Mouse (Mus musculus): ENCODE measurements around the gene Acvr2b.
"Not testable (repeated sequence)": the region's sequence is repeated elsewhere in the genome, so short reads cannot be mapped to it uniquely, and the experiment has no call there.

The Acvr2b gene

GRCm38 (mm10) chr9:119401801-119402214, at the start of gene Acvr2b:
Acvr2b (plus strand) TSS chr9:119402118.
- peak; percentile 90 for DNase-seq (ENCODE audit: low spot score)

GRCm38 (mm10) chr9:119353926-119354325, 48.0 kb upstream of the Acvr2b start:
- DNase-seq (ENCODE audit: low spot score), result no peak

- no peak for DNase-seq (ENCODE audit: low spot score)
Measured at GRCm38 (mm10) chr9:119355943-119356342, 46.0 kb upstream of the Acvr2b start.

- peak; percentile 80 for DNase-seq (ENCODE audit: low spot score)
Measured at GRCm38 (mm10) chr9:119357331-119358057, 44.4 kb upstream of the Acvr2b start, which contains the start of gene Xylb. Xylb (plus strand) TSS chr9:119357381.

- no peak for DNase-seq (ENCODE audit: low spot score)
Measured at GRCm38 (mm10) chr9:119358058-119358429, 43.9 kb upstream of the Acvr2b start.

GRCm38 (mm10) chr9:119361416-119361815, 40.5 kb upstream of the Acvr2b start:
- DNase-seq (ENCODE audit: low spot score), result no peak

DNA sequence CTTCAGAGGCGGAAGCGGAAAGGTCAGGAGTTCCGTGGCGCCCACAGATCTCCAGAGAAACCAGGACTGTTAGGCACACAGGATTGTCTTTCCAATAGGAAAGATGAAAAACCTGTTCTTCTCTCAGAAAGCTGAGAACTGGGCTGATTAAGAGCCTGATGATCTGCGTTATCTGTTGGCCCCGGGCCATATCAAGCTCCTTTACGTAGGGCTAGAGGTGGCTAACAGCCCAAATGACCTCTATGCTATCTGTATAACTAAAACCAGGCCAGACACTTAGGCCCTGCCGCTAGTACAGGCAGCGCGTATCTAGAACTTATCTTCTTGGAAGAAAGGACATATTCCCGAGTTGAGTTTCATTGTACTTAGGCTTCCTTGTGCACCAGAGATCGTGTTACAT, 38.7 kb upstream of the Acvr2b start:
- no peak for DNase-seq (ENCODE audit: low spot score)

- no peak for DNase-seq (ENCODE audit: low spot score)
Measured at GRCm38 (mm10) chr9:119365284-119365683, 36.6 kb upstream of the Acvr2b start, which contains the start of gene Slc22a14. Slc22a14 (minus strand) TSS chr9:119365553.

DNA sequence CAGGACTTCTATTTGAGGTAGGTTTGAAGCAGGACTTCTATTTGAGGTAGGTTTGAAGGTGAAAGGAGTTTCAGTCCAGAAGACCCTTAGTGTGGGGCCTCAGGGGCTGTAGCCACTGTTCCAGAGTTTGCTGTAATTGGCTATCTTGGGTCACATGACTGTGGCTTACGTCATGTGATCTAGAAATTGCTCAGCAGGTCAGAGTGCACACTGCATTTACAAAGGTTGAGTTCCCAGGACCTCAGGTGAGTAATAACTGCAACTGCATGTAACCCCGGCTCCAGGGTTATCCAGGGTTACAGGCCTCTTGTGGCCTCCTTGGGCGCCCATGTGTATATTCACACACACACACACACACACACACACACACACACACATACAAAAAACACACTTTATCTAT, 33.6 kb upstream of the Acvr2b start:
- no peak for DNase-seq (ENCODE audit: low spot score)

DNA sequence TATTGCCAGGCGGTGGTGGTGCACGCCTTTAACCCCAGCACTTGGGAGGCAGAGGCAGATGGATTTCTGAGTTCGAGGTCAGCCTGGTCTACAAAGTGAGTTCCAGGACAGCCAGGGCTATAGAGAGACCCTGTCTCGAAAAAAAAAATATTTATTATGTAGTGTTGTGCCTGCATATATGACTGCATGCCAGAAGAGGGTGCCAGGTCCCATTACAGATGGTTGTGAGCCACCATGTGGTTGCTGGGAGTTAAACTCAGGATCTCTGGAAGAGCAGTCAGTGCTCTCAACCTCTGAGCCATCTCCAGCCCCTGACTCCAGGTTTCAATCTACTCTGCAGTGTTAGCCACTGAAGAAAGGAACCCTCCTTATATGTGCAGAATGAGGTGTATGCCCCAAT, 31.1 kb upstream of the Acvr2b start:
- DNase-seq (ENCODE audit: low spot score), result not testable (repeated sequence)

DNA sequence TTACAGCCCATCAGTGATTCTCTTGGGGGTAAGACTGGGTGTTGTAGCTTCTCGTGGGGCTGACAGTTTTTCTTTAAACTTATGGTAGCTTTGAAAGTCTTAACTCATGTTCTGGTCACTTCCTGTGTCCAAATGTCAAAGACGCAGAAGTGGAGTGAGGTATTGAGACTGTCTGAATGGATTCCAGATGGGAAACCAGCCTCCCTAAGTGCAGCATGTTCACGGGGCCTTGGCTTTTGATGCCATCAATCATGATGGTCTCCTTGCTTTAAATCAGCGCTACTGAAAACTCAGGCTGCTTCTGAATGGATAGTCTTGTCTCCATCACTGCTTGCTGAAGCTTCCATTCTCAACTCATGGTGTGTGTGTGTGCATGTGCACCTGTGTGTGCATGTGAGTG, 30.7 kb upstream of the Acvr2b start:
- DNase-seq (ENCODE audit: low spot score), result no peak

GRCm38 (mm10) chr9:119375008-119375407, 26.9 kb upstream of the Acvr2b start:
- DNase-seq (ENCODE audit: low spot score), result no peak

- DNase-seq (ENCODE audit: low spot score), result no peak
Measured at GRCm38 (mm10) chr9:119375556-119375955, 26.4 kb upstream of the Acvr2b start.

GRCm38 (mm10) chr9:119378231-119378630, 23.7 kb upstream of the Acvr2b start:
- no peak for DNase-seq (ENCODE audit: low spot score)

GRCm38 (mm10) chr9:119382603-119383002, 19.3 kb upstream of the Acvr2b start:
- DNase-seq (ENCODE audit: low spot score), result no peak

DNA sequence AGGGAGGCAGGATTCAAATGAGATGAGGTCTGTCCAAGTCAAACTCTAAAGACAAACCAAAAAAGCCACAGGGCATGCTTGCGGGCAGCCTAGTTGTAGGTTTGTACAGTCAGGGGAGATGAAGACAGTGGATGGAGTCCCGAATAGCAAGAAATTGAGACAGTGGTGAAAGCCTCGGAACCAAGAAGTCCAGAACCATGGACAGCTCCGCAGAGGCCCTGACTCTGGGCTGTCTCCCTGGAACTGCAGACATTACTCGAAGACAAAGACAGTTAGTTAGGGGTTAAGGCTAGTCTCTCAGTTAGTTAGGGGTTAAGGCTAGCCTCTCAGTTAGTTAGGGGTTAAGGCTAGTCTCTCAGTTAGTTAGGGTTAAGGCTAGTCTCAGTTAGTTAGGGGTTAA, 13.0 kb upstream of the Acvr2b start:
- DNase-seq (ENCODE audit: low spot score), result no peak

DNA sequence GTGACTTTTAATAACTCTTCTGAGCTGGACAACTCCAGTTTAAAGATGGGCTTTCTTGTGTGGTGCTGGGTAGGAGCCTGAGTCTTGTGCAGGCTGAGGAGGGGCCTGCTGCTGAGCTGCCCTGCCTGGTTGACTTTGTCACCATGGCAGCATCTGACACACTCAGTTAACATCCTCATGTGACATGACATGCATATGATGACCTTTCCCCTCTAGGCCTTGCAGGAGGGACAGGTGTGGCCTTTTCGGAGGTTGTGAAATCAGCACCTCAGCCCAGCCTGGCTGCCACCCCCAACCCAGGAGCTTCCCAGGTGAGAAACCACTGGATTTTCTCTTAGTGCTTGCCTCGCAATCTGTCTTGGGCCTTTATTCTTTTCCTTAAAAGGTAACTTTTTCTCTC, 11.7 kb upstream of the Acvr2b start:
- DNase-seq (ENCODE audit: low spot score), result no peak

GRCm38 (mm10) chr9:119394808-119395207, 7.1 kb upstream of the Acvr2b start:
- DNase-seq (ENCODE audit: low spot score), result no peak

GRCm38 (mm10) chr9:119401351-119401750, 567 bp upstream of the Acvr2b start:
- DNase-seq (ENCODE audit: low spot score), result peak; percentile 38

DNA sequence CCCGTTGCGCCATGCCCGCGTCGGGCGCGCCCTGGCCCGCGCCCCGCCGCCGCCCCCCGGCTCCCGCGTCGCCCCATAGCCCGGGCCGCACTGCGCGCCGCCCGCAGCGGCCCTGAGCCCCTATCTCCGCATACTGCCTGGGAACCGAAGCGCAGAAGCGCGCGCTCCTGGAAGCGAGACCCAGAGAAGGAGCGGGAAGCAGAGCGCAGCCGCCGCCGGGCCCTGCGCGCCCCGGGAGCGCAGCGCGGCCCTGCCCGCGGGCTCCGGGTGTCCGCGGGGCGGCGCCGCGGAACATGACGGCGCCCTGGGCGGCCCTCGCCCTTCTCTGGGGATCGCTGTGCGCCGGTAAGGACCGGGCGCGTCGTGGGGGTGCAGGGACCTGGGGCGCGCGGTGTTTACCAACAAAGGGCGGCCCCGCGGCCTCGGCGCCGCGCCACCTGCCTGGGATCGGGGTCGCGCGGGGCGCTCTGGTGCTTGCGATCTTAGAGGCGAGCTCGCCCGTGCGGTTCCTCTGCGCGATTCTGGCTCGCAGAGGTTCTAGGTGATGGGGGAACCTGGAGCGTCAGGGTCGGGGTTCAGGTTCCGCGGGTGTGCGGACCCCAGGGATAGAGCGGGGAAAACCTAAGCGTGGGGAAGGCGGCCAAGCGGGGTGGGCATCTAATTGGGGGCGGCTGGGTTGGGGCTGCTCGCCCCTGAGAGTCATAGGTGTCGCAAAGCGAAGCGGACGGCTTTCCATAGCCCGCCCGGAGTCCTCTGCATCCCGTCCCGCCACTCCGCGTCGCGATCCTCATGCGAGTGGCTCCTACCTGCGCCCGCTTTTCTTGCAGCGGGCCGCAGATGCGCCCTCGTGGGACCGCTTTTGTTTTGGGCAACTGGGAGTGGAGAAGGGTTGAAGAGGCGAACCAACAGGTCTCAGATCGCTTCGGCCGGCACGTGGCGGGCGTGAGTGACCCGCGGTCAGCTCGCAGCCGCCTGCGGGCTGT, 626 bp downstream of the Acvr2b start:
- no peak for DNase-seq (ENCODE audit: low spot score)

GRCm38 (mm10) chr9:119403236-119403641, 1.3 kb downstream of the Acvr2b start:
- no peak for DNase-seq (ENCODE audit: low spot score)

DNA sequence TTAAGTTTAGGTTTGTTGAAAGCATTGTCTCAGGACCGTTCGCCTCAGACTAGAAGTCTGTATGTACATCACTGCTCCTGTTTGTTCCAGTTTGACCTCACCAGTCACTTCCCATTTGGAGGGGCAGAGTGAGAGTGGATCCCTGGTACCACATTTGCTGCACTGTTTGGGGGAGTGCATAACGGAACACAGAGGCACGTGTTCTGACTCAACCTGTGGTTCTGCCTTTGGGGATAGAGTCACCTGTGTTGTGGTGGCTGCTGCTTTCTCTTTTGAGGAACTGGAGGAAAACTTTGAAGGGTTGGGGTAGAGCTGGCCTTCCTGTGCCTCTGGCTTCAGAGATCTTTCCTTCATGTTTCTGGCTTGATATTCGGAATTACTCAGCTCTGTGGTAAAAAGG, 2.2 kb downstream of the Acvr2b start:
- DNase-seq (ENCODE audit: low spot score), result no peak

GRCm38 (mm10) chr9:119407884-119408283, 6.0 kb downstream of the Acvr2b start:
- DNase-seq (ENCODE audit: low spot score), result no peak
